In the genomic region with DNA sequence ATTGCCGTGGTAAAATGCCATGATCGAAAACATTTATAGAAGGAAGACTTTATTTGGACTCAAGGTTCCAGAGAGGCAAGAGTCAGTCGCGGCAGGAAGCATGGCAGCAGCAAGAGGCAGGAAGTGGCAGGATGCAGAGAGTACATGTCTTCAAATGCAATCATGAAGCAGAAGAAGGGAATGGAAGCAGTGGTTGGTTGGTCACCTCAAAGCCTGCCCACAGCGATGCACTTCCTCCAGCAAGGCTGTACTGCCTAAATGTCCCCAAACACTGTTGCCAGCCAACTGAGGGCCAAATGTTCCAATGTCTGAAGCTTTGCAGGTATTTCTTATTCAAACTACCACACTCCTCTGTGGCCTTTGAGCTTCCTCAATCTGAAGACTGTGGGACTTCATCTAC, we compare ENCODE assay signal across 16 mouse cellular contexts. TPM values are rescaled to one million over a fixed set of nuclear protein-coding genes. Genes with fewer than 3 reads are reported as not detected.
"Had no signal": no experiment of that assay in that cellular context is flagged by ENCODE, and none has a peak within 500 bp of the region (broad histone marks: within the 10 kb centered on the region; RNA-seq: fewer than 3 reads in every experiment).

No protein-coding gene starts in this region.

- ATAC-seq: midbrain, embryonic 15.5 days had no signal

- DNase-seq: kidney, adult 2 months; kidney, postnatal 25 days; layer of hippocampus, adult 9-11 months; layer of hippocampus, postnatal 36 days; liver, embryonic 13.5 days; lung, adult 2 months; lung, postnatal 14 days; lung, postnatal 4 days; retina, postnatal 1 day; right cerebral cortex, postnatal 25 days; spleen, adult 18-20 months; thymus, postnatal 25 days had no signal

RNA-seq across cellular contexts. Expression of a gene that starts 52.6 kb away (rescaled TPM):
- total RNA-seq: liver, adult 2 months; megakaryocyte-erythroid progenitor cell, adult 5-6 weeks; neutrophil, adult 5-6 weeks had no signal
